Mouse (Mus musculus): ENCODE data around the gene Zfp853.

The Zfp853 gene

DNA sequence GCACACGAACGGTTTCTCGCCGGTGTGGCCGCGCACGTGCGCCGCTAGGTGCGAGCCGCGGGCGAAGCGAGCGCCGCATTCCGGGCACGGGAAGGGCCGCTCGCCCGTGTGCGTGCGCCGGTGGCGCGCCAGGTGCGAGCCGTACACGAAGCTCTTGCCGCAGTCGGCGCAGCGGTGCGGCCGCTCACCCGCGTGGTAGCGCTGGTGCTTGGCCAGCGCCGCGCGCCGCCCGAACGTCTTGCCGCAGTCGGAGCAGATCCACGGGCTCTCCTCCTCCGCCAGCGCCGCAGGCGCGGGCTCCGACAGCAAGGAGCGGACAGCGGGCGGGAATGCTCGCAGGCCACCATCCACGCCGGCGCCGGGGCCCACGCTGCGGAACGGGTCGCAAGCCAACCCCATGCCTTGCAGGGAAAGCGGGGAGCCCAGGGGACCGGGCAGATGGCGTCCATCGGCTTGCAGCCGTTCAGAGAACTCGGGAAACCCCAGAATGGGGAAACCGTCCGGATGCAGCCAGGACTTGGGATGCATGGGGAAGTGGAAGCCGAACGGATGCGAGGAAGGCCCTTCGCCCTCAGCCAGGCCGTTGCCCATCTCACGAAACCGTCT lies 39.4 kb downstream of the Zfp853 start:
- DNase-seq (ENCODE audit: low read depth, low spot score) = peak; percentile 29

DNA sequence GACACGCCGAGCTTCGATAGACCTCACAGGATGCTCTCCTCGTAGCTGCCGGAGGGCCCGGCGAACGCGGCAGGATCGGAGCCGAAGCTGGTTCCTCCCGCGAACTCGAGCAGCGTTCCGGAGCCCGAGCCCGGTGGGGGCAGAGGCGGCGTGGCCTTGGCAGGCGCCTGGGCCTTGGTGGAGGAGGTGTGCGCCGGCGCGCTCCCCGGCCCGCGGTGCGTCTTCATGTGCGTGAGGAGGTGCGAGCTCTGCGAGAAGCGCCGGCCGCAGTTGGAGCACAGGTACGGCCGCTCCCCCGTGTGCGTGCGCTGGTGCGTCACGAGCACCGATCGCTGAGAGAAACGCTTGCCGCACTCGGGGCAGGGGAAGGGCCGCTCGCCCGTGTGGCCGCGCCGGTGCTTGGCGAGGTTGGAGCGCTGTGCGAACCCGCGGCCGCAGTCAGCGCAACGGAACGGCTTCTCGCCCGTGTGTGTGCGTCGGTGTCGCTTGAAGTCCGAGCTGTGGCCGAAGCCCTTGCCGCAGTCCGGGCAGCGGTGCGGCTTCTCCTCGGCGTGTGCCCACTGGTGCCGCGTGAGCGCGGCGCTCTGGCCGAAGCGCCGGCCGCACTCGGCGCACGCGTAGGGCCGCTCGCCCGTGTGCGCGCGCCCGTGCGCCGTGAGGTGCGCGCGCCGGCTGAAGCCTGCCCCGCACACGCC lies 40.1 kb downstream of the Zfp853 start:
- DNase-seq (ENCODE audit: low read depth, low spot score) = no peak

DNA sequence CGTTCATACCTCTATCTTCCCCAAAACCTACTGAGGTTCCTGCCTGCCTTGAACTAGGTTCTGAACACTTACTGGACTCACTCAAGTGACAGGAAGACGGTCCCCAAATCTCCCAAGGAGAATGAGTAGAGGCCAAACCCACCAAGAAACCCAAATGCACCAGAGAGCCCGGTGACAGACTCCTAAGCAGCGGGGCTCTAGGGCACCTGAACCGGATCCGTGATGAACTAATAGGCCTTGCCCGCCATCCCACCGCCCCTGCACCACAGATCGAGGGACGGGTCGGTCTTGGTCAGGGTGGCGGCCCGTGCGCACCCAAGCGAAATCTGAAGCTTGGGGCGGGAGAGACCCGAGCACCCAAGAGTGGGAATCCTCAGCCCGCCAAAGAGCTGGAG lies 40.6 kb downstream of the Zfp853 start:
- no peak for DNase-seq (ENCODE audit: low read depth, low spot score)

DNA sequence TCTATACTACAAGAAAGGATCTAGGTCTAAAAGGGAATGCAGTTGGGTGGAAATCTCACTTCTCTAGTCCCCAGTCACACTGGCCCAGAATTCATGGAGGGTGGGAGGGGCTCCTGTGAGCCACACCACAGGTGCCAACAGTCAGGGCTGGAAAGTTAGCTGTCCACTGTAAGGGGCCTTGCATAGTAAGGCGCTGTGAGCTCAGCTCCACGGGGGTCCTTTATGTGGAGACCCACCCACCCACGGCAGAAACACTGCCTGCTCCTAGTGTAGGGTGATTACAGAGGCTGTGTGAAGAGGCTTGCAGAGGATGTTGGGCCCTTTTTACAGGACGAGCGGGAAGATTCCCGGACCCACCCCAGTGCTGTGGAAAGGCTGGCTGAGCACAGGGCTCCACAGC lies 41.4 kb downstream of the Zfp853 start:
- no peak for DNase-seq (ENCODE audit: low read depth, low spot score)

DNA sequence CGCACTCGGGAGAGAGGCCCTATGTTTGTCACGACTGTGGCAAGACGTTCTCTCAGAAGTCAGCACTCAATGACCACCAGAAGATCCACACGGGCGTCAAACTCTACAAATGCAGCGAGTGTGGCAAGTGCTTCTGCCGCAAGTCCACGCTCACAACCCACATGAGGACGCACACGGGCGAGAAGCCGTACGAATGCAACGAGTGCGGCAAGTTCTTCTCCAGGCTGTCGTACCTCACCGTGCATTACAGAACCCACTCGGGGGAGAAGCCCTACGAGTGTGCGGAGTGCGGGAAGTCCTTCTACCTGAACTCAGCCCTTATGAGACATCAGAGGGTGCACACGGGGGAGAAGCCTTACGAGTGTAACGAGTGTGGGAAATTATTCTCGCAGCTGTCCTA lies 48.5 kb downstream of the Zfp853 start:
- no peak for DNase-seq (ENCODE audit: low read depth, low spot score)
